Mouse (Mus musculus) thymus, adult 18-20 months (tissue): ENCODE results near the gene Ahcyl2.

Experiments used
- DNase-seq, 2 experiments: peaks; one replicate each; pipeline ENCODE4 v3.0.0; 2022; ENCODE audit warnings: mixed read lengths in 2 of 2

Gene Ahcyl2

GRCm38 (mm10) chr6:29915836-29916235 lies 148.0 kb downstream of the Ahcyl2 start:
- no peak for DNase-seq

GRCm38 (mm10) chr6:29916530-29917382 lies 148.9 kb downstream of the Ahcyl2 start, which contains the start of gene Strip2:
Gene Strip2 (plus strand): TSS chr6:29917012.
- DNase-seq = peak; percentile 83 to 84

GRCm38 (mm10) chr6:29917383-29917720 lies 149.5 kb downstream of the Ahcyl2 start:
- no peak for DNase-seq

- DNase-seq = no peak
These were observed 150.1 kb downstream of the Ahcyl2 start for GRCm38 (mm10) chr6:29917947-29918346.

GRCm38 (mm10) chr6:29923501-29923900 lies 155.7 kb downstream of the Ahcyl2 start:
- no peak for DNase-seq

- DNase-seq = no peak
These were observed 157.9 kb downstream of the Ahcyl2 start for GRCm38 (mm10) chr6:29925594-29926219.

- DNase-seq = no peak
These were observed 162.3 kb downstream of the Ahcyl2 start for GRCm38 (mm10) chr6:29930087-29930486.

GRCm38 (mm10) chr6:29930665-29931064 lies 162.9 kb downstream of the Ahcyl2 start:
- no peak for DNase-seq

GRCm38 (mm10) chr6:29931181-29931580 lies 163.4 kb downstream of the Ahcyl2 start:
- DNase-seq = no peak

GRCm38 (mm10) chr6:29935741-29936140 lies 167.9 kb downstream of the Ahcyl2 start:
- DNase-seq = no peak

GRCm38 (mm10) chr6:29940428-29940827 lies 172.6 kb downstream of the Ahcyl2 start:
- DNase-seq = no peak

- DNase-seq = no peak
These were observed 173.2 kb downstream of the Ahcyl2 start for GRCm38 (mm10) chr6:29941036-29941435.

GRCm38 (mm10) chr6:29944465-29944864 lies 176.7 kb downstream of the Ahcyl2 start:
- no peak for DNase-seq

- no peak for DNase-seq
These were observed 178.8 kb downstream of the Ahcyl2 start for GRCm38 (mm10) chr6:29946568-29946967.

GRCm38 (mm10) chr6:29947823-29948222 lies 180.0 kb downstream of the Ahcyl2 start:
- DNase-seq = no peak

GRCm38 (mm10) chr6:29956749-29957148 lies 188.9 kb downstream of the Ahcyl2 start:
- DNase-seq = no peak

- no peak for DNase-seq
These were observed 190.9 kb downstream of the Ahcyl2 start for GRCm38 (mm10) chr6:29958669-29959068.

- DNase-seq = no peak
These were observed 193.3 kb downstream of the Ahcyl2 start for GRCm38 (mm10) chr6:29961081-29961480.
